Mouse (Mus musculus): ENCODE results near the gene Gm10340.
"Not testable (repeated sequence)": the region's sequence is repeated elsewhere in the genome, so short reads cannot be mapped to it uniquely, and the experiment has no call there.

DNA sequence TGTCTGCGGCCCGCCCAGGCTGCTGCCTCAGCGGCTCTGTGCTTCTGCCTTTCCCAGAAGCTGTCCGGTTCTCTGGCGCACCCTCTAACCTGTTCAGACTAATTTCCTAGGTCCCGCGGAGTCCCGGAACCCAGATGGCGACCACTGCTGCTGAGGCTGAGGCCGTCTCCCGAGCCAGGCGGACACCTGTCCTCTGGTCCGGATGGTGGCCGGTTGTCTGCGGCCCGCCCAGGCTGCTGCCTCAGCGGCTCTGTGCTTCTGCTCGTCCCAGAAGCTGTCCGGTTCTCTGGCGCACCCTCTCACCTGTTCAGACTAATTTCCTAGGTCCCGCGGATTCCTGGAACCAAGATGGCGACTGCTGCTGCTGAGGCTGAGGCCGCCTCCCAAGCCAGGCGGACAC lies 17.7 kb upstream of the Gm10340 start:
- TF ChIP-seq CTCF (IDR thresholded peaks at IDR 0.05; ENCODE audit: control insufficient read depth, insufficient read depth, insufficient replicate concordance, low read depth, low read length); POLR2A (IDR thresholded peaks at IDR 0.05; ENCODE audit: control insufficient read depth, low read depth, low read length): not testable (repeated sequence)
